Mouse (Mus musculus): Measurements from ENCODE around the gene Zfp462.

DNA sequence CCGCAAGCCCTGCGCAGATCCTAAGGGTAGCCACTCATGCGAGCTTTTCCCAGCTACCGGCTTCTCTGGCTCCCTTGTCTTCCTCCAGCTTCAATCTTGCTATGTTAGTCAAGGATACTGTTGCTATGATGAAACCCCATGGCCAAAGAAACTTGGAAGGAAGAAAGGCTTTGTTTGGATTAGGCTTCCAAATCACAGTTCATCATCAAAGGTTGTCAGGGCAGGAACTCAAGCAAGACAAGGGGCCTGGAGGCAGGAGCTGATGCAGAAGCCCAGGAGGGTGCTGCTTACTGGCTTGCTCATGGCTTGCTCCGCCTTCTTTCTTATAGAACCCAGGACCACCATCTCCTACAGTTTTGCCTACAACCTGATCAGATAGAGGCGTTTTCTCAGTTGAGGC lies 88.6 kb downstream of the Zfp462 start:
- TF ChIP-seq POLR2A (IDR thresholded peaks at IDR 0.05; ENCODE audit: insufficient read depth, low read depth, low read length) = no peak
- no peak for TF ChIP-seq CTCF (IDR thresholded peaks at IDR 0.05; ENCODE audit: insufficient read depth, low read depth, low read length)
